Mouse (Mus musculus) forebrain, embryonic 12.5 days (tissue): ENCODE results near the gene Arfgef2. TPM values are rescaled to one million over a fixed set of nuclear protein-coding genes. Genes with fewer than 3 reads are reported as not detected.

Experiments
- ATAC-seq: fragments of 200-750 bp; cut with Nextera tagmentation; 2 replicates; pipeline ENCODE4 v1.8.0; 2017; ENCODE audit warnings: moderate TSS enrichment; ENCODE audit not compliant: low FRiP score
- H3K27ac ChIP-seq: fragments of 300-500 bp; sonication (generic); 2 replicates; pipeline ENCODE4 v1.5.1; 2016; ENCODE audit warnings: mild to moderate bottlenecking
- H3K27me3 ChIP-seq: fragments of 300-500 bp; sonication (generic); 2 replicates; pipeline ENCODE4 v1.6.1; 2016; ENCODE audit warnings: mild to moderate bottlenecking
- H3K36me3 ChIP-seq: fragments of 300-500 bp; sonication (generic); replicated peaks from 2 replicates; pipeline ENCODE4 v1.6.1; 2016; ENCODE audit warnings: mild to moderate bottlenecking
- H3K4me1 ChIP-seq: fragments of 300-500 bp; sonication (generic); 2 replicates; pipeline ENCODE4 v1.6.1; 2016
- H3K4me2 ChIP-seq: fragments of 300-500 bp; sonication (generic); 2 replicates; pipeline ENCODE4 v1.6.1; 2016; ENCODE audit warnings: mild to moderate bottlenecking, moderate library complexity
- H3K4me3 ChIP-seq: fragments of 300-500 bp; sonication (generic); replicated peaks from 2 replicates; pipeline ENCODE4 v1.5.1; 2016; ENCODE audit warnings: mild to moderate bottlenecking
- H3K9ac ChIP-seq: fragments of 300-500 bp; sonication (generic); 2 replicates; pipeline ENCODE4 v1.6.1; 2016; ENCODE audit warnings: mild to moderate bottlenecking
- H3K9me3 ChIP-seq: fragments of 300-500 bp; sonication (generic); 2 replicates; pipeline ENCODE4 v1.6.1; 2016
- WGBS: fragments of 180-500 bp; shearing (Covaris S2); methylation state at CpG from one replicate; pipeline ENCODE4 v1.1.7; 2016; 5-methylcytosine and 5-hydroxymethylcytosine counted together
- polyA plus RNA-seq: library from polyadenylated mRNA; unstranded; fragments of >200 nt; fragmentation: Nextera tagmentation; extraction: Ambion mirVana; gene quantifications from 2 replicates; pipeline ENCODE4 v1.2.1, GENCODE M21; 2016

Arfgef2 gene
- polyA plus RNA-seq, 1 experiment from 2014 or later, result 5.8 TPM

DNA sequence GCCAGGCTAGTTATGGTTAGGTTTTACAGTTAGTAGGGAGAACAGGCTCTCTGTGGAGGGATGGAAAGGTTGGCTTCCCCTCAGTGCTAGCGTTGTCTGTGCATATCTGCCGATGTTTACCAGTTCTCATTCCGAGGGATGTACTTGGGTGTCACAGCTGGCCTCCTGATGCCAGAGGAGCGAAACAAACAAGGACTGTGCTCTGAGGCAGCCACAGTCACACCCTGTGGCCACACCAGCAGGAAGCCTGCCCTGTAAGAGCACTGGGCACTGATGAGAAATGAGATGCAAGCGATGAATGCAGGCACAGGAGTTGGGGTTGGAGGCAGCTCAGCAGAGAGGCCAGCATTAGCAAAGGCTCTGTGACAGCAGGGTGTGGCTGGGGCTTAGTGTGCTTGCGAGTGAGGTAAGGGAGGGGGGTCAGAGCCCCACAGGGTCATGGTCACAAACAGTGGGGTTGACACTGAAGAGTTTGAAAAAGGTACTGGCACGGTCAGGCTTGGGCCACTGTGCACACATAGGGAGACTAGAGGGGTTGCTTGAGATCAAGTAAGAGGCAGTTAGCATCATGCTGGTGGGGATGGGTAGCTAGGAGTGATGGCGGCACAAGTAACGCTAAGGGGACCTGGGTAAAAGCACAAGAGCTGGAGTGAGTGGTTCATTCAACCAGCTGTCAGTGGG is 13.2 kb downstream of the Arfgef2 start:
- 87% methylated on average over 9 of the region's 9 CpGs for WGBS
- no peaks in the 10 kb centered on the region for H3K36me3 ChIP-seq
- no peak overlapping the region for H3K27ac ChIP-seq
- no peaks in the 10 kb centered on the region for H3K9me3 ChIP-seq
- no peak overlapping the region for H3K9ac ChIP-seq
- no peak overlapping the region for H3K4me3 ChIP-seq
- ATAC-seq, result no peak
- H3K4me1 ChIP-seq, result no peaks in the 10 kb centered on the region
- H3K4me2 ChIP-seq, result no peak overlapping the region
- no peaks in the 10 kb centered on the region for H3K27me3 ChIP-seq

- WGBS, result 89% methylated on average over 8 of the region's 8 CpGs
- no peak for ATAC-seq
- Histone ChIP-seq H3K4me1 (no peaks in the 10 kb centered on the region), H3K9ac (no peak overlapping the region), H3K4me2 (no peak overlapping the region), H3K9me3 (no peaks in the 10 kb centered on the region), H3K27ac (no peak overlapping the region), H3K27me3 (no peaks in the 10 kb centered on the region), H3K36me3 (no peaks in the 10 kb centered on the region), H3K4me3 (no peak overlapping the region)
These were observed 14.5 kb downstream of the Arfgef2 start for GRCm38 (mm10) chr2:166819849-166820248.

- H3K27me3 ChIP-seq, result no peaks in the 10 kb centered on the region
- WGBS, result 72% methylated on average over 2 of the region's 2 CpGs
- H3K4me3 ChIP-seq, result no peak overlapping the region
- ATAC-seq, result no peak
- no peak overlapping the region for H3K4me2 ChIP-seq
- no peaks in the 10 kb centered on the region for H3K9me3 ChIP-seq
- no peak overlapping the region for H3K27ac ChIP-seq
- H3K36me3 ChIP-seq, result no peaks in the 10 kb centered on the region
- no peaks in the 10 kb centered on the region for H3K4me1 ChIP-seq
- H3K9ac ChIP-seq, result no peak overlapping the region
These were observed 15.5 kb downstream of the Arfgef2 start for GRCm38 (mm10) chr2:166820844-166821243.

DNA sequence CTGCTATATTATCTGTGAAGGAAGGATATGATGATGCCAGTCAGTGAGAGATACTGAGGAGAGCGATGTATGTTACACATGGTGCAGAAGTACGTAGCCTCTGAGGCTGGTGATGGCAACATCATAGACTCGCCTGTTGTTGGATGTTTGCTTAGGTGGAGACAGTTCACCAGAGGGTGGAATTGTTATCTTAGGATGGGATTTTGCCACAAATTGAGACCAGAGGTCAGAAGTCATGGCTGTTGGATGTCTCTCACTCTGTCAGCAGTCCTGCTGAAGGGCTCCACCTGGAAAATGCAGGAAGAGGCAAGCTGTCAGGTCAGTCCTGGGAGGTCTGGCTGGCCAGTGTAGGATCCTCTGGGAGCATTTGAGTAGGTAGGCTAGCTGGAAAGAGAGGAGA is 16.0 kb downstream of the Arfgef2 start:
- H3K4me3 ChIP-seq, result no peak overlapping the region
- no peaks in the 10 kb centered on the region for H3K36me3 ChIP-seq
- H3K4me1 ChIP-seq, result no peaks in the 10 kb centered on the region
- no peak overlapping the region for H3K27ac ChIP-seq
- no peak for ATAC-seq
- WGBS, result 95% methylated on average over 3 of the region's 3 CpGs
- H3K27me3 ChIP-seq, result no peaks in the 10 kb centered on the region
- no peak overlapping the region for H3K4me2 ChIP-seq
- H3K9ac ChIP-seq, result no peak overlapping the region
- H3K9me3 ChIP-seq, result no peaks in the 10 kb centered on the region

GRCm38 (mm10) chr2:166822119-166822826 is 16.9 kb downstream of the Arfgef2 start:
- Histone ChIP-seq H3K4me1 (no peaks in the 10 kb centered on the region), H3K9me3 (no peaks in the 10 kb centered on the region), H3K36me3 (no peaks in the 10 kb centered on the region), H3K4me2 (no peak overlapping the region), H3K27me3 (no peaks in the 10 kb centered on the region), H3K4me3 (no peak overlapping the region), H3K9ac (no peak overlapping the region), H3K27ac (no peak overlapping the region)
- 78% methylated on average over 10 of the region's 10 CpGs for WGBS
- no peak for ATAC-seq

- Histone ChIP-seq H3K36me3 (no peaks in the 10 kb centered on the region), H3K27me3 (no peaks in the 10 kb centered on the region), H3K4me2 (no peak overlapping the region), H3K4me1 (no peaks in the 10 kb centered on the region), H3K4me3 (no peak overlapping the region), H3K9ac (no peak overlapping the region), H3K27ac (no peak overlapping the region), H3K9me3 (no peaks in the 10 kb centered on the region)
- ATAC-seq, result no peak
- 61% methylated on average over 2 of the region's 2 CpGs for WGBS
These were observed 17.5 kb downstream of the Arfgef2 start for GRCm38 (mm10) chr2:166822901-166823300.

DNA sequence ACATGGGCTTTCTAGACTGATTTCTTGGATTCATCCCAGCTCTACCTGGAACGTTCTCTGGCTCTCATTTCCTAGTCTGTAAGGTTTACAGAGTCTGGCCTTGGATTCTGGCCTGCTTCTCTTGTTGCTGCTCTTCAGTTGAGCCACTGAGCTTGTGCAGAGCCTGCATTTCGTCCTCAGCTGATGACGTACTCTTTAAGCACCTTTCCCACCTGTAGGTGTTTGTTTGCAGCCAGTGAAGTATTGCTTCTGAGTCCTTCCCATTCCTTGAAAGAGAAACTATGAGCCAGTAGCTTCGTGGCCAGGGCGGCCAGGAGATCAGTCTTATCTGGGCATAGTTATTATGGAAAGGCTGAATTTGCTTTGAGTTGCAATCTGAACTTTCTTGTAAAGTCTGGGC is 19.0 kb downstream of the Arfgef2 start:
- Histone ChIP-seq H3K4me3 (no peak overlapping the region), H3K9ac (no peak overlapping the region), H3K4me2 (no peak overlapping the region), H3K9me3 (no peaks in the 10 kb centered on the region), H3K36me3 (no peaks in the 10 kb centered on the region), H3K27me3 (no peaks in the 10 kb centered on the region), H3K27ac (no peak overlapping the region), H3K4me1 (no peaks in the 10 kb centered on the region)
- no peak for ATAC-seq
- 94% methylated on average over 5 of the region's 5 CpGs for WGBS

GRCm38 (mm10) chr2:166824998-166825397 is 19.6 kb downstream of the Arfgef2 start:
- no peak for ATAC-seq
- no peak overlapping the region for H3K4me2 ChIP-seq
- no peaks in the 10 kb centered on the region for H3K36me3 ChIP-seq
- no peak overlapping the region for H3K27ac ChIP-seq
- H3K9me3 ChIP-seq, result no peaks in the 10 kb centered on the region
- H3K9ac ChIP-seq, result no peak overlapping the region
- no peak overlapping the region for H3K4me3 ChIP-seq
- H3K27me3 ChIP-seq, result no peaks in the 10 kb centered on the region
- 90% methylated on average over 5 of the region's 5 CpGs for WGBS
- H3K4me1 ChIP-seq, result no peaks in the 10 kb centered on the region

DNA sequence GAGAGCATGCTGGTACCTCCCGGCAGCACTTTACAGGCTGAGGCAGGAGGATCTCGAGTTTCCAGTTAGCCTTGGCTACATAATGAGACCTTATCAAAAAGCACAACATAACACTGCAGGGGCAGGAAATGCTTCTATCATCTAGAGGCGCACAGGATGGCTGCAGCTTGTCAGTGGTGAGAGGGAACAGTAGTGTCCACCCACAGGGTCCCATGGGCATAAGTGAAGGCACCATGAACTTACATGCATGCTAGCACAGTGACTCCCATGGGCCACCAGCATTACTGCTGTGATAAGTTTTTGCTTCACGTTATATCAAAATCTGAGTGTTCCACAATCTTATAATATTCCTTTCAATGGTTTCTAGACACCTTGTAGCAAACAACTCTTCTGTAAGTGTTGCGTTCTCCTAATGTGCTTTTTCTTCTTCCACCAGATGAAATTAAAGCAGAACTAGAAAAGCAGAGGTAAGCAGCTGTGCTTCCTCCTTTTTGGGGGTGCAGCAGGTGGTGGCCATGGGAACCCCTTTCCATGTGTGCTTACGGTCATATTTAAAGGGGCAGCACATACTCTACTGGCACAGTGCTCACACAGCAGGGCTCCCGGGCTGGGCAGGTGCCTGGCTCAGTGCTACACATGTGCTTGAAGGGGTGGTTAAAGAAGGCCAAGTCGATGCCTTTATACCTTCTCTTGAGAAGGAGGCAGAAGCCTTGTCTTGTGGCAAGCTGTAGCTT is 21.3 kb downstream of the Arfgef2 start:
- no peaks in the 10 kb centered on the region for H3K9me3 ChIP-seq
- no peak overlapping the region for H3K4me2 ChIP-seq
- no peak overlapping the region for H3K4me3 ChIP-seq
- no peaks in the 10 kb centered on the region for H3K27me3 ChIP-seq
- 96% methylated on average over 8 of the region's 8 CpGs for WGBS
- H3K9ac ChIP-seq, result no peak overlapping the region
- ATAC-seq, result no peak
- H3K4me1 ChIP-seq, result no peaks in the 10 kb centered on the region
- no peaks in the 10 kb centered on the region for H3K36me3 ChIP-seq
- H3K27ac ChIP-seq, result no peak overlapping the region

DNA sequence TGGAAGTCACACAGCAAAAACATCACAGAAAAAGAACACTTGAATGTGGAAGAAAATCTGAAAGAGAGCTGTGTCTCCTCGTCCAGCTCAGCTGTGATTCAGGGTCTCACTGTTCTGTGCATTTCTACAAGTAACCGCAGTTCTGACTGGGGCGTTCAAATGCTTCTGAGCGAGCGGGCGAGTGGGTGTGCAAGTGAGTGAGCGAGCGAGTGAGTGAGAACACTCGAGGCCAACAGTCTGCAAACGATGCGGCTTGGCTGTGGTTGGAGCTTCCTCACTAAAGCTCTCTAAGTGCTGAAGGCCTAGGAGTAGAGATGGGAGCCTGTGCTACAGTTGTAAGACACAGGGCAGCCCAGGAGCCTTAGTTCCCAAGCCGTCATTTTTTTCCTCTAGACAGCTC is 22.9 kb downstream of the Arfgef2 start:
- no peaks in the 10 kb centered on the region for H3K9me3 ChIP-seq
- WGBS, result 93% methylated on average over 12 of the region's 12 CpGs
- H3K4me2 ChIP-seq, result no peak overlapping the region
- no peaks in the 10 kb centered on the region for H3K36me3 ChIP-seq
- no peaks in the 10 kb centered on the region for H3K27me3 ChIP-seq
- no peak overlapping the region for H3K9ac ChIP-seq
- H3K4me1 ChIP-seq, result no peaks in the 10 kb centered on the region
- H3K4me3 ChIP-seq, result no peak overlapping the region
- ATAC-seq, result no peak
- H3K27ac ChIP-seq, result no peak overlapping the region

- no peaks in the 10 kb centered on the region for H3K9me3 ChIP-seq
- H3K4me3 ChIP-seq, result no peak overlapping the region
- no peak for ATAC-seq
- no peak overlapping the region for H3K27ac ChIP-seq
- H3K27me3 ChIP-seq, result no peaks in the 10 kb centered on the region
- no peaks in the 10 kb centered on the region for H3K4me1 ChIP-seq
- 97% methylated on average over 5 of the region's 5 CpGs for WGBS
- H3K36me3 ChIP-seq, result no peaks in the 10 kb centered on the region
- H3K4me2 ChIP-seq, result no peak overlapping the region
- no peak overlapping the region for H3K9ac ChIP-seq
These were observed 25.0 kb downstream of the Arfgef2 start for GRCm38 (mm10) chr2:166830350-166830749.

- H3K4me3 ChIP-seq, result no peak overlapping the region
- H3K9me3 ChIP-seq, result no peaks in the 10 kb centered on the region
- no peaks in the 10 kb centered on the region for H3K4me1 ChIP-seq
- H3K27ac ChIP-seq, result no peak overlapping the region
- no peak overlapping the region for H3K9ac ChIP-seq
- ATAC-seq, result no peak
- 91% methylated on average over 2 of the region's 2 CpGs for WGBS
- H3K36me3 ChIP-seq, result peaks cover 5% of the 10 kb centered on the region
- no peaks in the 10 kb centered on the region for H3K27me3 ChIP-seq
- no peak overlapping the region for H3K4me2 ChIP-seq
These were observed 28.7 kb downstream of the Arfgef2 start for GRCm38 (mm10) chr2:166834091-166834490.
